Mouse (Mus musculus): ENCODE results near the gene Thbs2. TPM values are rescaled to one million over a fixed set of nuclear protein-coding genes. Genes with fewer than 3 reads are reported as not detected.

The Thbs2 gene
- total RNA-seq (2023), result not detected

DNA sequence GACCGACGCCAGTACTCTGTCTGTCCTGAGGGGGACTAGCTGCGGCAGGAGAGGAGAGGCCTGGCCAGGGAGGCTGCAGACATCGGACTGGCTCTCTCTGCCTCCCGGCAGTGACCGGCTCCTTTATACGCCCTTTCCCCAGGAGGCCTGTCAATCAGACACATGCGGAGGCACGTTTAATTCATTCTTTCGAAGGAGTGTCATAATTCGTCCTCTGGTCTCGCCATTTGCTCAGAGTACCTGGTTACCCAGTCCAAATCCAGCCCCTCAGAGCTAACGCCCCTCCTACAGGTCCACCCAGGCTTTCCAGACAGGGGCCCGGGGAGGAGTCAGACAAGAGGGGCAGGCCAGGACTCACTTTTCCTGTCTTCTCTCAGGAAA lies at the start of gene Thbs2:
Gene Thbs2, minus strand, starts transcription at position 242 of the 381 bp plus-strand sequence.

Other genes starting within 250 kb of the Thbs2 start
- gene Wdr27, start 248.9 kb upstream of the Thbs2 start, total RNA-seq (2023), result not detected
- 10 to 100 TPM; 16.6 to 23.0 TPM for gene 1600012H06Rik, start 248.9 kb upstream of the Thbs2 start, total RNA-seq (2023)